Mouse (Mus musculus) kidney, postnatal 0 days (tissue): Measurements from ENCODE around the gene Adamts8. TPM values are rescaled to one million over a fixed set of nuclear protein-coding genes. Genes with fewer than 3 reads are reported as not detected.

Experiments used
- ATAC-seq: fragments of 200-750 bp; cut with Nextera tagmentation; replicated peaks from 2 replicates; pipeline ENCODE4 v1.8.0; 2017; ENCODE audit warnings: low read depth, moderate number of reproducible peaks, moderate TSS enrichment, moderate library complexity; ENCODE audit not compliant: low FRiP score
- DNase-seq: peaks from one replicate; pipeline ENCODE4 v3.0.0-alpha.2; 2016; ENCODE audit warnings: low spot score
- H3K27ac ChIP-seq: fragments of 300-500 bp; sonication (generic); 2 replicates; pipeline ENCODE4 v1.5.1; 2014; ENCODE audit warnings: mild to moderate bottlenecking
- H3K27me3 ChIP-seq: fragments of 300-500 bp; sonication (generic); 2 replicates; pipeline ENCODE4 v1.6.1; 2014; ENCODE audit warnings: low read length, mixed read lengths; ENCODE audit not compliant: insufficient read depth
- H3K36me3 ChIP-seq: fragments of 300-500 bp; sonication (generic); 2 replicates; pipeline ENCODE4 v1.6.1; 2014; ENCODE audit warnings: low read length, mixed read lengths; ENCODE audit not compliant: insufficient read depth
- H3K4me1 ChIP-seq: fragments of 300-500 bp; sonication (generic); replicated peaks from 2 replicates; pipeline ENCODE4 v1.6.1; 2014; ENCODE audit warnings: antibody characterized with exemption, low read length, mixed read lengths; ENCODE audit not compliant: insufficient read depth
- H3K4me2 ChIP-seq: fragments of 300-500 bp; sonication (generic); 2 replicates; pipeline ENCODE4 v1.6.1; 2014; ENCODE audit warnings: mild to moderate bottlenecking, low read length, moderate library complexity, mixed read lengths
- H3K4me3 ChIP-seq: fragments of 300-500 bp; sonication (generic); replicated peaks from 2 replicates; pipeline ENCODE4 v1.5.1; 2014; ENCODE audit warnings: low read depth, low read length
- H3K9ac ChIP-seq: fragments of 300-500 bp; sonication (generic); 2 replicates; pipeline ENCODE4 v1.6.1; 2014; ENCODE audit warnings: low read depth, low read length
- H3K9me3 ChIP-seq: fragments of 300-500 bp; sonication (generic); replicated peaks from 2 replicates; pipeline ENCODE4 v1.6.1; 2016; ENCODE audit warnings: low read length, inconsistent platforms, mixed read lengths
- CTCF ChIP-seq: IDR thresholded peaks from 2 replicates; pipeline ENCODE4 v1.5.1; 2016; ENCODE audit warnings: antibody characterized with exemption, low read depth, mild to moderate bottlenecking, moderate library complexity
- WGBS: fragments of 180-500 bp; shearing (Covaris S2); extraction: QIAGEN DNeasy Blood & Tissue Kit; methylation state at CpG from one replicate; pipeline ENCODE4 v1.1.7; 2014; 5-methylcytosine and 5-hydroxymethylcytosine counted together
- polyA plus RNA-seq: library from polyadenylated mRNA; unstranded; fragments of >200 nt; fragmentation: Nextera tagmentation; extraction: Ambion mirVana; gene quantifications from 2 replicates; pipeline ENCODE4 v1.2.1, GENCODE M21; 2015

Adamts8 gene
- polyA plus RNA-seq, 1 experiment from 2014 or later, result 0.66 TPM

DNA sequence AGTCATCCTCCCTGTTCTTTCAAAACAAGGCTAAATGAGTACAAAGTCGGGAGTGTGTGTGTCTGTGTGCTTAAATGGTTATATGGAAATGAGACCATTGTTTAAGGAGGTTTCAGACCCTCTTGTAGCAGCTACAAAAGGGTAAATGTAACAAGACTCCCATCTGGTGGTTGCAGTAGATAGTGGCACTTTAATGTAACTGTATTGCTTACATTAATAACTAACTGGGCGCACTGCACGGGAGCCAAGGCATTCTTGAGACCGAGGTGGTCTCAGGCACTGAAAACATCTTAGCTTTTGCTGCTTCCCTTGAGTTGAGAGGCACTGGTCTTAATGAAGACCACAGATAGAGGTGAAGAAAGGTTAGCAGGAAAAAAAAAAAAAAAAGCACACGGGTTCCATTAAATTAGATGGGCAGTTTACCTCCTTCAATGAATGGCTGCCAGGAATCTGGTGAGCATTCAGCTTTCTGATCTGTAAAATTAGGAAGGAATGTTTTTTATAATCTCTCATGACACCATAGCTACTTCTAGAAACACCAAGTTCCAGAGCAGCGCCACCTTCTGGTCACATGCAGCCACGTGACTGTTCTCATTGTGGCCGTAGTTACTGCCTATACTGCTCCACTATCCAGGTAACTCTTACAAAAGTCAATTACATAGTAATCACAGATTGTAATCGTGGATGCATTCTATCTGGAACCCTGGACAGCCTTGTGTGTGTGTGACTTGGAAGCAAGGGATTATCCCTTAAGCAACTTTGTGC lies 5.5 kb upstream of the Adamts8 start:
- peak overlapping the region; percentile 42 for H3K4me2 ChIP-seq
- peak; percentile 84 for TF ChIP-seq CTCF

DNA sequence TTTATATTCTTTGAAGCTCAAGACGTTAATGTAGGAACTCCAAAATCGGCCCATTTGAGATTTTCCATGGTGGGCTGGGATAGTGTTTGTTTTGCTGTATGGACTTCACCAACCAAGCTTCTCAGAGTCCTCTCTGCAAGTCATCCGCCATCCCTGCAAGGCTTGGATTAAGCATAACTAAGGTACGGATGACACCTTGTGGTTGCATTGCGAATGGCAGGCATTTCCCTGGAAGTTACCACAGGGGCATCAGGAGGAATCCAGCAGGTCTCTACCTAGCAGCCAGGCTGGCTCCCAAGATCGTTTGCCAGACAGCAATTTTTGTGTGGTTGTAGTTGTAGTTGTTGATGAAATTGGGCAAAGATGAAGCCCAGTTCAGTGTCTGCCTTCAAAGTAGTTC lies 2.0 kb upstream of the Adamts8 start:
- H3K4me1 ChIP-seq, result no peaks in the 10 kb centered on the region; the same call in 1 of the 2 replicates
- H3K4me2 ChIP-seq, result no peak overlapping the region
- H3K27ac ChIP-seq, result no peak overlapping the region
- H3K9ac ChIP-seq, result no peak overlapping the region
- peaks cover 42% of the 10 kb centered on the region for H3K27me3 ChIP-seq
- DNase-seq (peak; percentile 92), ATAC-seq (peak; percentile 27; the same call in 1 of the 2 replicates)
- H3K9me3 ChIP-seq, result no peaks in the 10 kb centered on the region
- H3K36me3 ChIP-seq, result no peaks in the 10 kb centered on the region
- no peak overlapping the region for H3K4me3 ChIP-seq
- WGBS, result 2% methylated on average over 6 of the region's 6 CpGs
- peak; percentile 95 for TF ChIP-seq CTCF

More for the DNA sequence above, 5.5 kb upstream of the Adamts8 start:
- ATAC-seq, result 0 out of 2 replicates have a peak, but pooled peaks have one; percentile 23
- H3K36me3 ChIP-seq, result no peaks in the 10 kb centered on the region
- H3K9ac ChIP-seq, result no peak overlapping the region
- H3K9me3 ChIP-seq, result no peaks in the 10 kb centered on the region
- DNase-seq, result peak; percentile 92
- H3K27me3 ChIP-seq, result peaks cover 13% of the 10 kb centered on the region
- H3K4me1 ChIP-seq, result no peaks in the 10 kb centered on the region
- H3K27ac ChIP-seq, result no peak overlapping the region
- WGBS, result 30% methylated on average over 9 of the region's 9 CpGs
- H3K4me3 ChIP-seq, result no peak overlapping the region

DNA sequence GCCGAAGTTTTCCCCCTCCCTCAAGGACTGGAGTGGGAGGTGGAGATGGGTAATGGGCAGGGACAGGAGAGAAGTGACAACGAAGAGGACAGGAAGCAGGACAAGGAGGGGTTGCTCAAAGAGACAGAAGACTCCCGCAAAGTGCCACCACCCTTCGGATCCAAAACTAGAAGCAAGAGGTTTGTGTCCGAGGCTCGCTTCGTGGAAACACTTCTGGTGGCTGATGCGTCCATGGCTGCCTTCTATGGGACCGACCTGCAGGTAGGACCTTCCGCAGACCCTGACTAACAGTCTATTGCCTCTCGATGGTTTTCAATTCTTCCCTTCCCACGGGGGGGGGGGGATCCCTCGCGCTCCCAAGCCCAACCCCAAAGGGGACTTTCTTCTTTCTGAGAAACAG lies 979 bp downstream of the Adamts8 start:
- no peak for ATAC-seq
- Histone ChIP-seq H3K4me2 (peak overlapping the region; percentile 95), H3K36me3 (no peaks in the 10 kb centered on the region), H3K27ac (no peak overlapping the region), H3K9me3 (no peaks in the 10 kb centered on the region), H3K4me3 (peak overlapping the region; percentile 43), H3K27me3 (peaks cover 44% of the 10 kb centered on the region), H3K4me1 (no peaks in the 10 kb centered on the region; the same call in 1 of the 2 replicates), H3K9ac (0 out of 2 replicates have a peak overlapping the region, but pooled peaks have one; percentile 41)
- under 1% methylated on average over 14 of the region's 14 CpGs for WGBS
- TF ChIP-seq CTCF, result no peak
- no peak for DNase-seq

DNA sequence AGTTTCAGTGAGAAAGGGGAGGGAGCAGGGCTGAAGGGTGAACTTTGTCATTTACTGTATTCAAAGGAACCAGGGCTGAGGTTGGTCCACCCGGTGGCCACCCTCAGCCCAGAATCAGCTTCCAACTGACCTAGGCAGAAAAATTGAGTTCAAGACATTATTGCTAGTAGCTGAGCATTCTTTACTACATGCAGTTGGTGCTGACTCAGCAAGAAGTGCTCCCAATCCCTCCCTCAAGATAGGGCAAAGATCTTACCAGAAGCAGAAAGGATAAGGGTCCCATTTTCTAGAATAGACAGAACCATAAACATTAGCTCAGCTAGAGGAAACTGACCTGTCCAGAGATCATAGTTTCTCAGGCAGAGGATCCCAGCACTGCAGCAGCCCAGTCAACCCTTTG lies 1.9 kb downstream of the Adamts8 start:
- ATAC-seq (no peak), DNase-seq (no peak)
- Histone ChIP-seq H3K9me3 (no peaks in the 10 kb centered on the region), H3K4me3 (no peak overlapping the region), H3K9ac (no peak overlapping the region), H3K4me1 (no peaks in the 10 kb centered on the region; the same call in 1 of the 2 replicates), H3K4me2 (no peak overlapping the region), H3K36me3 (no peaks in the 10 kb centered on the region), H3K27ac (no peak overlapping the region), H3K27me3 (peaks cover 44% of the 10 kb centered on the region)
- no peak for TF ChIP-seq CTCF
- WGBS, result 32% methylated on average over 1 of the region's 1 CpGs

DNA sequence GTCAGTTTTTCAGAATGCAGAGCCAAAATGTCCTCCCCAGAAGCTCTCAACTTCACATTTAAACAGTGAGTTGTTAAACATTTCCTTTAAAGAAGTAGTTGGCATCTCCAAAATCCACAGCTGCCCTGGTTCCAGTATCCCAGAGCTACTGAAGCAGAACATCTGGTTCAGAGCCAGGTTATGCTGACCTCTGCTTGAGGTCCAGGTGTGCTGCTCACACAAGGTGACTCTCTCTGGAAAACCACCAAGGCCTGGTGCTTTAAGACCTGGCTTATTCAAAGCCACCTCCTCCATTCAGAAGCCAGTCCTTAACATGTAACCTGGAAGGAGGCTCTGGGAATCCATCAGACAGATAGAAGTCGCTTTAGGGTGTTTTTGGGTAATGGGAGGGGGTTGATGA lies 2.9 kb downstream of the Adamts8 start:
- Histone ChIP-seq H3K27ac (no peak overlapping the region), H3K9me3 (no peaks in the 10 kb centered on the region), H3K27me3 (peaks cover 44% of the 10 kb centered on the region), H3K4me1 (no peaks in the 10 kb centered on the region; the same call in 1 of the 2 replicates), H3K4me3 (no peak overlapping the region), H3K36me3 (no peaks in the 10 kb centered on the region), H3K4me2 (no peak overlapping the region), H3K9ac (no peak overlapping the region)
- ATAC-seq (no peak), DNase-seq (no peak)
- 61% methylated on average over 1 of the region's 1 CpGs for WGBS
- TF ChIP-seq CTCF, result no peak

DNA sequence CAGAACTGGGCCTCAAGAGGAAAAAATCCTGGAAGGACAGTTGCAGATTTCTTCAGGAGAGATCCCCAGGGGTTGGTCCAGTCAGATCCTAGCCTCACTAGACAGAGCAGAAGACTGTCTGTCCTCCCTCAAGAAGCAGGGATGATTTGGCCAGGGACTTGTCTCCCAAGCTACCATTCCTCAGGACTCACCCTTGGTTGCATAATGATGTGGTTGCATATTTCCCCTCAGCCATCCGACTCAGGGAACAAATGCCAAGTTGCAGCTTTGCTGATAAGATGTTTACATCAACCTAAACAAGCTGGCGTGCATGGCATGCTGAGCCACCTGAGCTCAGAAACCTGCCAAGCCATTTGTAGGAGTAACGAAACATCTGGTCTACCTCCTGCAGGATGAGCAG lies 7.1 kb downstream of the Adamts8 start:
- WGBS, result 67% methylated on average over 3 of the region's 3 CpGs
- no peak for DNase-seq

More for the DNA sequence above, 7.1 kb downstream of the Adamts8 start:
- no peak for TF ChIP-seq CTCF
- no peaks in the 10 kb centered on the region for H3K4me1 ChIP-seq
- no peak for ATAC-seq
- no peak overlapping the region for H3K4me3 ChIP-seq
- peaks cover 10% of the 10 kb centered on the region for H3K27me3 ChIP-seq
- no peak overlapping the region for H3K27ac ChIP-seq
- H3K4me2 ChIP-seq, result no peak overlapping the region
- no peaks in the 10 kb centered on the region for H3K9me3 ChIP-seq
- no peak overlapping the region for H3K9ac ChIP-seq
- no peaks in the 10 kb centered on the region for H3K36me3 ChIP-seq
